Mouse (Mus musculus) mouse embryonic stem cell (cell line): ENCODE results near the gene Commd1.

Experiments used
- in situ Hi-C, 2 experiments: fragments of 300-500 bp; cut with MboI; formaldehyde crosslinking; loops; 1 replicate in 1 of 2; 3 replicates in 1 of 2; pipeline ENCODE4 v1.14.3; 2019 to 2020; ENCODE audit warnings: low sequenced_read_pairs in 2 of 2, low pct_unique_long_range_greater_than_20kb in 1 of 2, mixed read lengths in 1 of 2; ENCODE audit not compliant: unreplicated experiment in 1 of 2

Commd1 gene

DNA sequence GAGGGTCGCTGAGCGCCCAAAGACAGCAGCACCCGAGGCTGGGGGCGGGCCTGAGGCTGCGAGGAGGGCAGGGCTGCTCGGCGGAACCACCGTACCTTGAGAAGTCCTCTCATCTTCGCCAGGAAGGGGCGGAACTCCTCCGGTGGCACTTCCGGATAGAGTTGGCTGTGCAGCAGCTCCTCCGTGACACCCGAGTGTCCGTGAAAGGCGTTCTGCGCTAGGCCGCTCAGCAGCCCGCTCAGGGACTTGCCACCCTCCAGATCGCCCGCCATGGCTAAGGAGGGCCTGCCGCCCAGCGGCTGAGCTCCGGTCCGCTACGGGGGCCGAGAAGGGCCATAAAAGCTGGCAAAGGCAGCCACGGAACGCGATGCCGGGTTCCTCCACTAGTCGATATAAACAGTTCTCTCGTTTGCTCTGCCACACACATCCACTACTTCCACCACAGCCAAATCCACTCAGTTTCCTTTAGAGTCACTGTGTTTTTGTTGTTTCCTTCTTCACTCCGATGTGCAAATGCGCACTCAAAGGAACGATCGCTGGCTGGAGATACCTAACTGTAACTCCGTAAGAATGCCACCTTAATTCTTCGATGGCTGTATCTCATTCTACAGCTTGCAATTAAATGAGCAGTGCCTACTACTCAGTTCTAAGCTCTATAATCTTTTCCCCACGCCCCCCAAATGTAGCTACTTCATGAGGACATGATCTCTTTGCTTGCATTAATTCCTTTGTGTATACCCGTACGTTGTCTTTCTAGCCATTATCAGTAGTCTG is at the start of gene Commd1, which contains the start of gene Gm28048:
Gene Commd1 (minus strand): TSS at position 399 of the 774 bp plus-strand sequence.
Gene Gm28048 (minus strand): TSS at position 107 of the 774 bp plus-strand sequence.
- in situ Hi-C loops, result no loop called here

DNA sequence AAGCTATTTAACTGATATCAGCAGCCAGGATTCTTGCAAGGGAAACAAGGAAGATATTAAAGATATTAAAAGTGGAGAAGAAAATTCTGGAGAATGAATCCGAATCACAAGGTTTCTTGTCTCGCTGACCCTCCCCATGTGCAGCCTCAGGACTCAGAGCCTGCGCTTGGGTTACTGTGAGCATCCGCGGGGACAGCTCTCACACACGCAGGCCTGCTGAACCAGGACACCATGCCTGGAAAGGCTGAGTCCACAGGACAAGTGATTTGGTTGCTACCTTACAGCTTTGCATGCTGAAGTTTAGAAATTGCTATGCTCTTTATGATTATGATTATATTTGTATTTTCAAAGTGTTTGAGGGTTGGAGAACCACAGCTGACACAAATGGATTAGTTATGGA is 47.2 kb upstream of the Commd1 start:
- in situ Hi-C loops, result no loop called here

DNA sequence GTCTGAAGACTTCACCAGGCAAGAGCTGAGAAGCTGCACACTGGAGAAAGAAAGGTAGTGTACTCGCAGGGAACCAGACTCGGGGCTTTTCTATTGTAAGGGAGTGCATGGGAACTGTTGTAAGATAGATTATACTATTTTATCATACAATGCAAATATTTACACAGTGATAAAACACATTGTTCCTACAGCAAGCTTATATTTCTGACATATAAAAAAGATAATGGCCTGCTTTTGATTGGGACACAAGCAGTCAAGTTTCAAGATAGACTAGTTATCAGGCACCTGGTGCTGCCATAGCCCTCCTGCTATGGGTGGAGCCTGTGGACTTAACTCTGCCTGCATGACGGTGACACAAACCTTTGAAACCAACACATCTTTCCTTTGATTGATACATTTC is 46.8 kb upstream of the Commd1 start:
- in situ Hi-C loops, result no loop called here

DNA sequence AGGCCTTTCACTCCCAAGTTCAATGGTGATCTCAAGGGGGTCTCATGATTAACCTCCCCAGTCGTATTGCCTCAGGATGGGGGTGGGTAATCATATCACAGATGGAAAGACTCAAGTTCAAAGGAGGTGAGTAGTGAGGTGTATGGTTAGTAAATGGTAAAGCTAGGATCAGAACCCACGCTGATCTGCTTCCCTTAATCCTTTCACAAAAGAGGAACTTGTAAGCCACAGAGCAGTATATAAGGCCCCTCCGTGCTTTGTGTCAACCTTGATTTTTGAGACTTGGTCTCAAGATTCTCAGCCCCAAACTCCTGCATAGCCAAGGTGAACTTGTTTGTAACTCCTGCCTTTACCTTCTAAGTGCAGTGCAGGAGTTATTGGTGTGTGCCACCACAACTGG is 42.0 kb upstream of the Commd1 start:
- in situ Hi-C loops, result loop anchor here in 1 of 2 experiments (25.0 kb wide), 1 partner anchor 113 kb away; no protein-coding TSS in a partner anchor

DNA sequence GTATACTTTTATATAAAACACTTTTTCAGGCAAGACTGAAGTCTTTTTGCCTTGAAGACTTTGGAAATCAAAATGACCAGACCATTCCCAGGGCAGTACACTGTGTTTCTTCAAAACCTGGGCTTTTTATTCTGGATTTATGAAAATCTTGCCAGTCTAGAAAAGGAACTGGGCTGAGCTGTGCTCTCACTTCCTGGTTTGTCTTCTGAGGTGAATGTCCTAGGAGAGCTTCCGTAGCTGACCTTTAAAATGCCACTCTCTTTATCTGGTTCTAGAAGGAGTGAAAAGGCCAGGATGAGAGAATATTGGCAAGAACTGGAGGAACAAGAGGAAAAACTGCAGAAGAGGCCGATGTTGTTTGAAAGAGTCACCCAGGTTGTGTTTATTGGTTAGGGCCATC is 41.0 kb upstream of the Commd1 start:
- in situ Hi-C loops, result loop anchor here in 1 of 2 experiments (25.0 kb wide), 1 partner anchor 114 kb away; no protein-coding TSS in a partner anchor

DNA sequence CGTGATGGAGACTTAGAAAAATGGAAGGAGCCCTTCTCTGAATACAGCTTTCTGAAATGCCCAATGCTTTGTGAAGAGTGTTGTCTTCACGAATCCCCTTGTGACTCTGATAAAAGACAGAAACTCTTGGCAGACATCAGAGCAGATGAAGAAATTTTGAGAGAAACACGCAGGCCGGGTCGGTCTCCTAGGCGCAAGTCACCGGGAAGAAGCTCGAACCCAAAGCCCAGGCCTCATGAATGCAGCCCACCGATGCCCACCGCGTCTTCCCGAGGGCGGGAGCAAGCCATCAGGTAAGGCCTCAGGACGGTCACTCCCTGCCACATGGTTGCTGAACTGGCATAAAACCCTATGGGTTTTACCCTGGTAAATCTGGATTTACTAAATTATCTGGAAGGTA is 38.7 kb upstream of the Commd1 start:
- in situ Hi-C loops, result loop anchor here in 1 of 2 experiments (25.0 kb wide), 1 partner anchor 116 kb away; no protein-coding TSS in a partner anchor

DNA sequence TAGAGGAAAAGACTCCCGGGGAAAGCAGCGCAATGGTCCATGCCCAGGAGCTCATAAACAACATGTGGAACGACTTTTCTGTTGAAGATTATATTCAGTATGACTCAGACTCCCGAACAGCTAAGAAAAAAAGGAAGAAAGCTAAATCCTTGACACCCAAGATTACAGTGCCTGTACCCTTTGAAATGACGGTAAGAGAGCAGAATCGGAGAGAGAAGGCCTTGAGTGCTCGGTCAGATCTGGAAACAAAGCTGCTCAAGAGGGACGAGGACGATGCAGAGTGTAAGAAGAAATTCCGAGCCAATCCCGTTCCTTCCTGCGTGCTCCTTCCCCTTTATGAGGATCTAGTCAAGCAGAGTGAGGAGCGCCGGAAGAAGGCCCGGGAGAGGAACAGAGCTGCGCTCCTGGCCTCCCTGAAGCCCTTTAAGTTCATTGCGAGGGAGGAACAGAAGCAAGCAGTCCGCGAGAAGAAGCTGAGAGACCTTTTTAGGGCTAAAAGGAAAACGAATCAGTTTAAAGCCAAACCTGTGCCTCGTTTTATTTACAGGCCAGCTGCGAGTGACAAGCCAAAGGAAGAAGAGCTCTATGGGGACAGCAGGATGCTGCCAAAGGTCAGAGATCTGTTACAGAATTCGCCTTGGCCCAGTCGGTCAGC is 38.1 kb upstream of the Commd1 start:
- in situ Hi-C loops, result loop anchor here in 1 of 2 experiments (25.0 kb wide), 1 partner anchor 117 kb away; no protein-coding TSS in a partner anchor

DNA sequence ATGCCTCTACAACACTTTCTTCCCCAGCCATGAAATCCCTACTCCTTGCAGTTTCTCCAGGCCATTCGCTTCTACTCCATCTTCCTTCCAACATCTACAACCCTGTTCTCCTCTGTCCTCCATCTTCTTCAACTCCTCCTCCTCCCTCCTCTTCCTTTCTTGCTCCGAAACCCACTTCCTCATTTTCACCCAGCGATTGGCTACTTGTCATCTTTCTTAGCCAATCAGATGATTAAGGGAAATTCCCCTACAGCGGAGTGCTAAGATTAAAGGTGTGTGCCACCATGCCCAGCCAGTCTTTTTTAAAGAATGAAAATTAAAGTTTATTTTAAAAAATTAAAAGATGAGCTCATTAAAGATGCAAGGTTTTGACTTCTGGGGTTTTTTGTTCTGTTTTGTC is 35.8 kb upstream of the Commd1 start:
- in situ Hi-C loops, result loop anchor here in 1 of 2 experiments (25.0 kb wide), 1 partner anchor 119 kb away; no protein-coding TSS in a partner anchor

DNA sequence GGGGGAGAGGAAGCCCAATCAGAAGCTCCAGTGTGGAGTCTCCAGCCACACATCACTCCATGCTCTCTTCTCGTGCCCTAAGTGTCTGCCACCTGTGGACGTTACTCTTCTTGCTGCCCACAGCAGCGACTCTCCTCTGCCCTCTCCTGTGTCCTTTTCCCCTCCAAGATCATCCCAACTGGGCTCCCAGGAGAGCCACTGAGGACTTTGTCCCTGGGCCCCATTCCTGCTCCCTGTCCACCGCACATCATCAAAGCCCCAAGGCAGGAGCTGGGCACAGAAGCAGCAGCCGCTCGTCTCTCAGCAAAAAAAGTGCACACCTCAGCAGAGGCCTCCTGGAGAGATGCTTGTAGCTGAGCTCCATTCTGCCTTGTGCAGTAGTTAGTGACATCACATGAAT is 32.8 kb upstream of the Commd1 start:
- in situ Hi-C loops, result loop anchor here in 1 of 2 experiments (25.0 kb wide), 1 partner anchor 122 kb away; no protein-coding TSS in a partner anchor

DNA sequence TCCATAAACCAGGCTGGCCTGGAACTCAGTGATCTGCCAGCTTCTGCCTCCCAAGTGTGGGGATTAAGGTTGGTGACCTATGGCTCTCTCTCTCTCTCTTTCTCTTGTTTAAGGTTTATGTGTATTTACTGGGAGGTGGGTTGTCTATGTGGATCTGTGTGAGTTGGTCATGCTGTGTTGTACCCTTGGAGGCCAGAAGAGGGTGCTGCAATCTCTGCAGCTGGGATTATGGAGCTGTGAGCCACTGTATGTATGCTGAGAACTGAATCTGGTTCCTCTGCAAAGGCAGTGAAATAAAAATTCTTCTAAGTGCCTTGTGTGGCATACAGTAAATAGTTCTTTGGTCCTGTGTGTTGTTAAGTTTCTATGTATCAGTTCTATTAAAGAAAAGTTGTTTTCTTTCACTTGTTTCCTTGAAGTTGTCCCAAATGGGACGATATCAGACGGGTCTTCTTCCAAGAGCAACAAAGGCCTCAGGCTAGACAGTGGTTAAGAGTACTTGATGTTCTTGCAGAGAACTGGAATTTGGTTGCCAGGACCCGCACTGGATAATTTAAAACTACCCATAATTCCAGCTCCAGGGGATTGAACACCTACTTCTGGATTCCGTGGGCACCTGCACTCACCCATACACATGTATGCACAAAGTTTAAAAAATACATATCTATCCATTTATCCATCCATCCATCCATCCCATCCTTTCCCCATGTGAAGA is 31.6 kb upstream of the Commd1 start:
- in situ Hi-C loops, result loop anchor here in 1 of 2 experiments (25.0 kb wide), 1 partner anchor 124 kb away; no protein-coding TSS in a partner anchor

DNA sequence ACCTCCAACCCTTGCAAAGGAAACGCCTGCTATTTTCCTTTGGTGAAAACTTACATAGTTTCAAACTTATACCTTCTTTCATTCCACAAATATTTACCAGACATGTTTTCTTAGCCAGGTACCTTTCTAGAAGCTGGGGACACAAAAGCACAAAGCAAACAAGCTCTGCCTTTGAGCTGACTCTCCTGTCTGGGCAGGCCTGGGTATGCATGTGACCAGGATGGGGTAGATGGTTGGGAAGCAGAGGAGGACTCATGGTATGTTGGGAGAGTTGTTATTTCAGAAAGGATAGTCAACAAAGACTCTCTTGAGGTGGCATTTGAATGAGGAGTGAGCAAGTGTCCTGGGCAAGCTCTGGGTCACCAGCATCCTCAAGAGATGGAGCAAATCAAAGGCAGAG is 30.9 kb upstream of the Commd1 start:
- in situ Hi-C loops, result loop anchor here in 1 of 2 experiments (25.0 kb wide), 1 partner anchor 124 kb away; no protein-coding TSS in a partner anchor

DNA sequence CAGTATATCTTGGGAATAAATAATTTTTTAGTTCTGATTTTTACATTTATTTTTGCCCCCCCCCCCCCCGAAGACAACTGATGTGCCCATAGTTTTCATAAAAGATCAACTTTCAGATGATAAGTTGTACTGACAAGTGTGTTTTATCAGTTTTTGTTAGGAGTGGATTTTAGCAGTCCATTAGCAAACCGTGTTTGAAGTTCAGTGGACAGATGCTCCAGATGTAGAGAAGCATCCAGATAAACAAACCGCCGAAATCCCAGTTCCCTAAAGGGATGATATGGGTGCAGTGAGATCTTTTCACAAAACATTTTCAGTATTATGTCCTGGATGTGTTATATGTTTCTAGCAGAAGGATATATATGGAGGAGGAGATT is 26.6 kb upstream of the Commd1 start:
- in situ Hi-C loops, result loop anchor here (5.0 to 25.0 kb wide), 2 partner anchors 128 to 258 kb away; no protein-coding TSS in a partner anchor

DNA sequence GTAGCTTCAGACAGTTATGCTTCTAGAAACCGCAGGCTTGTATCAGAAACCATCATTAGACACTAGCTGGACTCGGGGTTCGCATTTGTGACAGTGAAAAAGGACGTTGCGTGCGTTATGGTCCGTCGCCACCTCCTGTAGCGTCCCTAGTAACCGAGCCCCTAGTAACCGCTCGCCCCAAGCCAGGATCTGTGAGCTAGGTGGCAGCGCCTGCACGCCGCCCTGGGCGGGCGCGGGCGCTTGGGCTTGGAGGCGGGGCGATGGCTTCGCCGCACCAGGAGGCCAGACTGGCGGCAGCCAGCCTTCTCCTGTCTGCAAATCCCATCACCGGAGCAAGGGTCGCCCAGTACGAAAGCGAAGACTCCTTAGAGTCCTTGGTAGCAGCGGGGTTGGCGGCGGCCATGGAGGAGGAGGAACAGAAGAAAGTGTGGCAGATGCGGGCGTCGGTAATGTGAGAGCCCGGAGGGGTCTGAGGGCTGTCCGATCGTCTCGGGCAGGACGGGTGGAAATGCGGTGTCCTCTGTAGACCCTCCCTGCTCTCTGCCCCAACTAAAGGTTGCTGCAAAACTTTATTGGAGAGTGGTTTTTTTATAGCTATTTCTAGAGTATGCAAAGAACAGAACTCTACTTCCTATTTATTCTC is 26.1 kb upstream of the Commd1 start:
- in situ Hi-C loops, result loop anchor here (5.0 to 25.0 kb wide), 2 partner anchors 129 to 259 kb away; no protein-coding TSS in a partner anchor

DNA sequence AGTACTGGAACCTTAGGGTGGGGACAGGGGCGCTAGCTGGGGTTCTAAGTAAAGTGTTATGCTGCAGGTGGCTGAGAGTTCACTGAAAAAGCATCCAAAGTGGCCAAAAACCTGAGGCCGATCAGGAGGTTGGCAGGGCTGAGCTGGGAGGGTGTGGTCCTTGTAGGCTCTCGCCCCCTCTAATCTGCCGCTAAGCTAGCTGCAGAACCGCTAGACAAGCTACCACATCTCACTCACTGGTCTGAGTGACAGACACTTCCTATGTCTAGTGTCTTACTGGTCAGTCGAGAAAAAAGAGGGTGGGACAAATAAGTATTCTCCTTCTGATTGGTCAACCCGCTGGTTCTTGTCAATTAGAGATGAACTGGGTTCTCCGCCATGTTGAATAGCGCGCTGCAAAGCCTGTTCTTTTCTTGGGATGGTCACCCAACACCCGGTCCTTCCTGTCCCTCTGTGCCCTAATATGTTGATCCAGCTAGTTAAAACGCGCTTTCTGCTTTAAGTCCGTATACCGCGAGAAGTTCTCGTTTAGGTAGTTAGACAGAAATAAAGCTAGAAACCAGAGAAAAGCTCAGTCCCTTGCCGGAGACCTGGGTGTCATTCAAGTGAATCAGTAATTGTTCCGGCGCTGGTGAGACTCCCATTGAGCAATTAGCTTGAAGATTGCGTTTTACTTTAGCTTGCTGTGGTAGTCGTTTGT is 25.4 kb upstream of the Commd1 start, which contains the start of gene Fam161a:
Gene Fam161a (plus strand): TSS at position 51 of the 700 bp plus-strand sequence.
- in situ Hi-C loops, result loop anchor here (5.0 to 25.0 kb wide), 2 partner anchors 130 to 260 kb away; no protein-coding TSS in a partner anchor

DNA sequence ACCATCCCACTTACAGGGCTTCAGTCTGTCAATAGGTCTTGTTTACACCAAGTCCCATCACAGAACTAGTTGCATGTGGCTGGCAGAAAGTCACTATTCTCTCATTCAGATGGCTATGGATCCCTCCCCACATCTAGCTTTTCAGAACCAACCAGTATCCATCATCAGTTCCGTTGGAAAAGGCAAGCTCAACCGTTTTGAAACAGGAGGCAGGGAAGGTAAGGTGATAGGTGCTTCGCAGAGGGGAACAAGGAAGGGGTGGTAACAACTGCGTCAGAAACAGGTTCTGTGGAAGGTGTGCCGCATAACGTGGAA is 24.9 kb upstream of the Commd1 start:
- in situ Hi-C loops, result loop anchor here (5.0 to 25.0 kb wide), 2 partner anchors 130 to 260 kb away; no protein-coding TSS in a partner anchor

DNA sequence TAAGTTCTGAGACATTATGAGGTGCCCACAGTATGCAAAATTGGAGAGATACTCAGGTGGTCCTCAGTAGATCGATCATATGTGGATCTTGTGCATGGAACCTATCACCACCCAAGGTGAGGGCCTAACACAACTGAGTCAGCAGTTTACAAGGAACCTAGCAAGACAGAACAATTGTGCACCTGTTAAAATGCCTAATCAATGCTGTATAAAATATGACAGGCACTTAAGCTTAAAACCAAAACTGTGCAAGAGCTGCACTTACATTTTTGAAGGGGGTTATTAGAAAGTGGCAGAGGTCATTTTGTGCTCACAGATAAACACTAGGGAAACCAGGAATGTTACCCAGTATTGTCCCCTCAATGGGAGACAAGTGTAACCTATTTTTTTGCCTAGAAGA is 23.1 kb upstream of the Commd1 start:
- in situ Hi-C loops, result loop anchor here (5.0 to 25.0 kb wide), 2 partner anchors 132 to 262 kb away; no protein-coding TSS in a partner anchor

DNA sequence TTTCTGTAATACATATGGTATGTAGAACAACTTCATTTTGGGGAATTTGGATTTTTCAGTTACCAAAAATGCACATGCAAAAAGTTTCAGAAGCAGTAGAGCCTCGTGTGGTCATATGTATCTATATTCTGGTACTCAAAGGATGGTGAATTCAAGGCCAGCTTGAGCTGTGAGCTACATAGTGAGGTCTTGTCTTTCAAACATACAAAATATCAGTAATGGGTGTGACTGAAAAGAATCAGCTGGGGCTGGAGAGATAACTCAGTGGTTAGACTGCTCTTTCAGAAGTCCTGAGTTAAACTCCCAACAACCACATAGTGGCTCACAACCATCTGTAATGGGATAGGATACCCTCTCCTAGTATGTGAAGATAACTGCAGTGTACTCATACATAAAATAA is 16.1 kb upstream of the Commd1 start:
- in situ Hi-C loops, result loop anchor here in 1 of 2 experiments (10.0 kb wide), 1 partner anchor 486 kb away; no protein-coding TSS in a partner anchor
